Comparison of ENCODE assay signal across 8 mouse cellular contexts in the genomic region with DNA sequence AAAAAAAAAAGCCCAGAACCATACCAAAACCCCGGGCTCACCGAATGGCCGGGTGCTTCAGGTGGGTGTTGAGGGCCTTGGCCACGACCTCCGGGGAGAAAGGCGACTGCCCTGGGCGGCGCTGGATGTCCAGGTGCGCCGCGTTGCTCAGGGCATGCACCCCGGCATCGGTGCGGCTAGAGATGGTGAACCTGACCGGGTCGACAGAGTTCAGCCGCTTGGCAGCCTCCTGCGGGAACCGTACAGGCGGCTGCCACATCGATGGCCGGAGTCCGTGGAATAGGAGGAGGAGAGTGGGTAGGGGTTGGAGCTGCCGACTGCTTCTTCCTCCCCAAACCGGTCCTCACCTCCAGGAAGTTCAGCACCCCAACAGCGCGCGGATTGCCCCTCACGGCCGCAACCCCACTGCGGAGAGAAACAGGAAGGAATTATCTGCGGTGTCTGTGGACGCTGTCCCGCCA. TPM values are rescaled to one million over a fixed set of nuclear protein-coding genes. Genes with fewer than 3 reads are reported as not detected.
A peak's percentile ranks its signal among the peaks of the same experiment; 100 is the strongest.
DNase-seq lines count a peak whose midpoint lies in the region; ATAC-seq and TF ChIP-seq lines count a peak whose summit lies in the region.

No protein-coding gene starts in this region.

- peaks cover 4% of the 10 kb centered on the region for H3K4me1 ChIP-seq in embryonic facial prominence, embryonic 11.5 days (ENCODE audit: control insufficient read depth, insufficient read depth, low read length)
- H3K4me1 ChIP-seq in hindbrain, embryonic 16.5 days (ENCODE audit: control insufficient read depth, insufficient read depth, low read depth, low read length), result peaks cover 41% of the 10 kb centered on the region
- peaks cover 60% of the 10 kb centered on the region for H3K4me1 ChIP-seq in megakaryocyte, embryonic 14.5 days

- intact Hi-C loops in left cerebral cortex, adult 2 months (cut with DNase I), result loop anchor here (2.0 to 5.0 kb wide), 2 partner anchors 22 to 101 kb away; a partner anchor contains a TSS
- intact Hi-C loops in left cerebral cortex, postnatal 25 days (cut with DNase I), result no loop called here

- peak overlapping the region; percentile 100 for H3K4me3 ChIP-seq in left cerebral cortex, adult 2 months
- H3K4me3 ChIP-seq in embryonic facial prominence, embryonic 11.5 days (ENCODE audit: low read depth, low read length), result peak overlapping the region; percentile 86
- peak overlapping the region; percentile 97 for H3K4me3 ChIP-seq in hindbrain, embryonic 16.5 days (ENCODE audit: low read length)
- peak overlapping the region; percentile 100 for H3K4me3 ChIP-seq in megakaryocyte, embryonic 14.5 days (replicated peaks)

- no peaks in the 10 kb centered on the region for H3K27me3 ChIP-seq in embryonic facial prominence, embryonic 11.5 days (ENCODE audit: control insufficient read depth, insufficient read depth, low read length)
- no peaks in the 10 kb centered on the region for H3K27me3 ChIP-seq in hindbrain, embryonic 16.5 days (replicated peaks; ENCODE audit: control insufficient read depth, insufficient read depth, low read length)
- H3K27me3 ChIP-seq in megakaryocyte, embryonic 14.5 days (replicated peaks), result no peaks in the 10 kb centered on the region

- no peaks in the 10 kb centered on the region for H3K9me3 ChIP-seq in embryonic facial prominence, embryonic 11.5 days (replicated peaks; ENCODE audit: control insufficient read depth, low read length)
- H3K9me3 ChIP-seq in hindbrain, embryonic 16.5 days (ENCODE audit: control insufficient read depth, low read length), result no peaks in the 10 kb centered on the region
- H3K9me3 ChIP-seq in megakaryocyte, embryonic 14.5 days, result no peaks in the 10 kb centered on the region

- H3K4me2 ChIP-seq in embryonic facial prominence, embryonic 11.5 days (ENCODE audit: low read depth, low read length), result peak overlapping the region; percentile 97
- H3K4me2 ChIP-seq in hindbrain, embryonic 16.5 days (ENCODE audit: low read length), result peak overlapping the region; percentile 93

- TF ChIP-seq CTCF in left cerebral cortex, adult 2 months (IDR thresholded peaks at IDR 0.05), result no peak

- DNase-seq in left cerebral cortex, adult 2 months (ENCODE audit: extremely low spot score in 1 of 2, low spot score in 2 of 2), result no peak
- DNase-seq in left cerebral cortex, postnatal 25 days (ENCODE audit: low spot score in 2 of 2), result no peak
- no peak for DNase-seq in embryonic facial prominence, embryonic 11.5 days (ENCODE audit: low spot score)
- DNase-seq in ovary, adult 18-20 months (ENCODE audit: low spot score), result no peak
- DNase-seq in thymus, postnatal 36 days, result no peak
- no peak for DNase-seq in ovary, postnatal 36 days (ENCODE audit: low spot score)

- H3K27ac ChIP-seq in left cerebral cortex, adult 2 months, result peak overlapping the region; percentile 100
- no peak overlapping the region for H3K27ac ChIP-seq in embryonic facial prominence, embryonic 11.5 days (replicated peaks; ENCODE audit: low read depth, low read length)
- peak overlapping the region; percentile 100 for H3K27ac ChIP-seq in hindbrain, embryonic 16.5 days (ENCODE audit: low read depth, low read length)

- peak overlapping the region; percentile 77 for H3K9ac ChIP-seq in embryonic facial prominence, embryonic 11.5 days (replicated peaks; ENCODE audit: low read length)
- H3K9ac ChIP-seq in hindbrain, embryonic 16.5 days (ENCODE audit: low read depth, low read length), result peak overlapping the region; percentile 94

- ATAC-seq in embryonic facial prominence, embryonic 11.5 days (replicated peaks; ENCODE audit: insufficient number of reproducible peaks, low FRiP score, low TSS enrichment, low read depth), result no peak
- ATAC-seq in hindbrain, embryonic 16.5 days, result no peak; the same call in 1 of the 2 replicates

- peaks cover 8% of the 10 kb centered on the region for H3K36me3 ChIP-seq in embryonic facial prominence, embryonic 11.5 days (replicated peaks; ENCODE audit: control insufficient read depth, insufficient read depth, low read depth, low read length)
- peaks cover 28% of the 10 kb centered on the region for H3K36me3 ChIP-seq in hindbrain, embryonic 16.5 days (ENCODE audit: control insufficient read depth, insufficient read depth, low read length)
- H3K36me3 ChIP-seq in megakaryocyte, embryonic 14.5 days (replicated peaks; ENCODE audit: low read length), result peaks cover 54% of the 10 kb centered on the region

- under 1% methylated on average over 34 of the region's 34 CpGs for WGBS in embryonic facial prominence, embryonic 11.5 days
- WGBS in hindbrain, embryonic 16.5 days, result under 1% methylated on average over 33 of the region's 34 CpGs

RNA-seq across cellular contexts. Expression of a gene that starts 0.5 kb away (rescaled TPM):
- 10 to 100 TPM; 55.0 to 61.2 TPM for total RNA-seq in left cerebral cortex, adult 2 months (2021)
- 10 to 100 TPM; 60.5 to 65.5 TPM for total RNA-seq in left cerebral cortex, postnatal 25 days (2021)
- 35.6 and 39.3 TPM in 2 replicates for polyA plus RNA-seq in embryonic facial prominence, embryonic 11.5 days (2014; fragmentation: Nextera tagmentation; extraction: Ambion mirVana)
- polyA plus RNA-seq in hindbrain, embryonic 16.5 days (2015; fragmentation: Nextera tagmentation; extraction: Ambion mirVana), result 66.6 and 66.7 TPM in 2 replicates
- 99.4 and 450 TPM in 2 replicates for polyA plus RNA-seq in megakaryocyte, embryonic 14.5 days (2012; ENCODE audit: insufficient read depth, low replicate concordance)

RNA-seq across cellular contexts. Expression of a gene that starts 0.6 kb away (rescaled TPM):
- 100 to 1,000 TPM; 139 to 152 TPM for total RNA-seq in left cerebral cortex, adult 2 months (2021)
- 100 to 1,000 TPM; 133 to 136 TPM for total RNA-seq in left cerebral cortex, postnatal 25 days (2021)
- 18.6 and 21.2 TPM in 2 replicates for polyA plus RNA-seq in embryonic facial prominence, embryonic 11.5 days (2014; fragmentation: Nextera tagmentation; extraction: Ambion mirVana)
- 62.3 and 74.5 TPM in 2 replicates for polyA plus RNA-seq in hindbrain, embryonic 16.5 days (2015; fragmentation: Nextera tagmentation; extraction: Ambion mirVana)
- polyA plus RNA-seq in megakaryocyte, embryonic 14.5 days (2012; ENCODE audit: insufficient read depth, low replicate concordance), result 33.2 and 58.6 TPM in 2 replicates

RNA-seq across cellular contexts. Expression of a gene that starts 21.7 kb away (rescaled TPM):
- total RNA-seq in left cerebral cortex, adult 2 months (2021), result 10 to 100 TPM; 37.3 to 41.1 TPM
- total RNA-seq in left cerebral cortex, postnatal 25 days (2021), result 10 to 100 TPM; 38.1 to 38.5 TPM
- 92.8 and 93.0 TPM in 2 replicates for polyA plus RNA-seq in embryonic facial prominence, embryonic 11.5 days (2014; fragmentation: Nextera tagmentation; extraction: Ambion mirVana)
- 67.2 and 74.7 TPM in 2 replicates for polyA plus RNA-seq in hindbrain, embryonic 16.5 days (2015; fragmentation: Nextera tagmentation; extraction: Ambion mirVana)
- polyA plus RNA-seq in megakaryocyte, embryonic 14.5 days (2012; ENCODE audit: insufficient read depth, low replicate concordance), result 12.5 and 14.1 TPM in 2 replicates

RNA-seq across cellular contexts. Expression of a gene that starts 21.8 kb away (rescaled TPM):
- 10 to 100 TPM; 21.7 to 28.9 TPM for total RNA-seq in left cerebral cortex, adult 2 months (2021)
- total RNA-seq in left cerebral cortex, postnatal 25 days (2021), result 10 to 100 TPM; 25.5 to 31.8 TPM
- 18.3 and 21.1 TPM in 2 replicates for polyA plus RNA-seq in embryonic facial prominence, embryonic 11.5 days (2014; fragmentation: Nextera tagmentation; extraction: Ambion mirVana)
- polyA plus RNA-seq in hindbrain, embryonic 16.5 days (2015; fragmentation: Nextera tagmentation; extraction: Ambion mirVana), result 30.2 and 31.7 TPM in 2 replicates
- 1.5 and 3.5 TPM in 2 replicates for polyA plus RNA-seq in megakaryocyte, embryonic 14.5 days (2012; ENCODE audit: insufficient read depth, low replicate concordance)

RNA-seq across cellular contexts. Expression of a gene that starts 27.9 kb away (rescaled TPM):
- total RNA-seq in left cerebral cortex, adult 2 months (2021), result under 1 TPM; 0.23 to 0.30 TPM
- under 1 TPM; 0.27 to 0.32 TPM for total RNA-seq in left cerebral cortex, postnatal 25 days (2021)
- polyA plus RNA-seq in embryonic facial prominence, embryonic 11.5 days (2014; fragmentation: Nextera tagmentation; extraction: Ambion mirVana), result 0.15 and 0.27 TPM in 2 replicates
- polyA plus RNA-seq in hindbrain, embryonic 16.5 days (2015; fragmentation: Nextera tagmentation; extraction: Ambion mirVana), result 0.29 and 0.40 TPM in 2 replicates
- polyA plus RNA-seq in megakaryocyte, embryonic 14.5 days (2012; ENCODE audit: insufficient read depth, low replicate concordance), result 0.22 and 1.7 TPM in 2 replicates
